8 mouse cellular contexts compared by ENCODE assay signal in the genomic region with DNA sequence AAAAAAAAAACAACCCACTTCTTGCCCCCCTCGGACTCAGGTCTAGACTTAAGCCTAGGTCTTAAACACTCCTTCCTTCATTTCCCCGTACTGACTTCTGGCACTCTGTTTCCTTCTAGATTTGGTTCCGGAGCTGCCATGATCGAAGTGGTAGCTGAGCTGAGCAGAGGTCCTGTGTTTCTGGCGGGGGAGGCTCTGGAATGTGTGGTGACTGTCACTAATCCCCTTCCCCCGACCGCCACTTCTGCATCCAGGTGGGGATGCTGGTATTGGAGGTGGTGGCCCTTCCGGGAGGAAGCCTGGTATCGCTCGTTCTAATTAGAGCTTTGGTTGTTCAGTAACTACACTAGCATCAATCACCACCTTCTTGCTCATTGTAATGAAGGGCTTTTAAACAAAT. TPM values are rescaled to one million over a fixed set of nuclear protein-coding genes. Genes with fewer than 3 reads are reported as not detected.
A peak's percentile ranks its signal among the peaks of the same experiment; 100 is the strongest.
DNase-seq lines count a peak whose midpoint lies in the region; ATAC-seq and TF ChIP-seq lines count a peak whose summit lies in the region.

No protein-coding gene starts in this region.

- peaks cover 6% of the 10 kb centered on the region; the same call in 1 of the 2 replicates for H3K4me1 ChIP-seq in embryonic facial prominence, embryonic 11.5 days (ENCODE audit: control insufficient read depth, insufficient read depth, low read length)
- peaks cover 49% of the 10 kb centered on the region for H3K4me1 ChIP-seq in hindbrain, embryonic 13.5 days (replicated peaks)
- peaks cover 45% of the 10 kb centered on the region for H3K4me1 ChIP-seq in midbrain, embryonic 15.5 days

- ATAC-seq in embryonic facial prominence, embryonic 11.5 days (replicated peaks; ENCODE audit: insufficient number of reproducible peaks, low FRiP score, low TSS enrichment, low read depth) = no peak
- no peak for ATAC-seq in hindbrain, embryonic 13.5 days (ENCODE audit: low FRiP score)
- ATAC-seq in midbrain, embryonic 15.5 days (replicated peaks) = peak; percentile 8; the same call in 1 of the 2 replicates

- peak overlapping the region; percentile 90 for H3K4me3 ChIP-seq in left cerebral cortex, adult 2 months
- H3K4me3 ChIP-seq in embryonic facial prominence, embryonic 11.5 days (ENCODE audit: low read depth, low read length) = peak overlapping the region; percentile 81
- H3K4me3 ChIP-seq in hindbrain, embryonic 13.5 days = peak overlapping the region; percentile 89
- H3K4me3 ChIP-seq in midbrain, embryonic 15.5 days = peak overlapping the region; percentile 89

- 7% methylated on average over 10 of the region's 10 CpGs for WGBS in embryonic facial prominence, embryonic 11.5 days
- 8% methylated on average over 10 of the region's 10 CpGs for WGBS in hindbrain, embryonic 13.5 days
- WGBS in midbrain, embryonic 15.5 days = 5% methylated on average over 10 of the region's 10 CpGs

- H3K27ac ChIP-seq in left cerebral cortex, adult 2 months = peak overlapping the region; percentile 95
- H3K27ac ChIP-seq in embryonic facial prominence, embryonic 11.5 days (replicated peaks; ENCODE audit: low read depth, low read length) = no peak overlapping the region; the same call in 1 of the 2 replicates
- peak overlapping the region; percentile 90 for H3K27ac ChIP-seq in hindbrain, embryonic 13.5 days
- H3K27ac ChIP-seq in midbrain, embryonic 15.5 days = peak overlapping the region; percentile 87

- H3K9me3 ChIP-seq in embryonic facial prominence, embryonic 11.5 days (replicated peaks; ENCODE audit: control insufficient read depth, low read length) = no peaks in the 10 kb centered on the region
- no peaks in the 10 kb centered on the region for H3K9me3 ChIP-seq in hindbrain, embryonic 13.5 days
- H3K9me3 ChIP-seq in midbrain, embryonic 15.5 days = no peaks in the 10 kb centered on the region

- H3K27me3 ChIP-seq in embryonic facial prominence, embryonic 11.5 days (ENCODE audit: control insufficient read depth, insufficient read depth, low read length) = no peaks in the 10 kb centered on the region
- H3K27me3 ChIP-seq in hindbrain, embryonic 13.5 days = no peaks in the 10 kb centered on the region
- H3K27me3 ChIP-seq in midbrain, embryonic 15.5 days (replicated peaks) = no peaks in the 10 kb centered on the region

- peak overlapping the region; percentile 87 for H3K4me2 ChIP-seq in embryonic facial prominence, embryonic 11.5 days (ENCODE audit: low read depth, low read length)
- H3K4me2 ChIP-seq in hindbrain, embryonic 13.5 days = peak overlapping the region; percentile 99
- H3K4me2 ChIP-seq in midbrain, embryonic 15.5 days = peak overlapping the region; percentile 96

- TF ChIP-seq CTCF in left cerebral cortex, adult 2 months (IDR thresholded peaks at IDR 0.05) = no peak

- DNase-seq in left cerebral cortex, adult 2 months (ENCODE audit: extremely low spot score in 1 of 2, low spot score in 2 of 2) = no peak
- no peak for DNase-seq in left cerebral cortex, adult 8-10 months (ENCODE audit: low spot score in 2 of 2)
- DNase-seq in embryonic facial prominence, embryonic 11.5 days (ENCODE audit: low spot score) = no peak
- DNase-seq in right cerebral cortex, postnatal 14 days = no peak
- DNase-seq in c-Kit-positive CD71-positive TER-119-positive erythroid progenitor cells, embryonic 14.5 days (ENCODE audit: low spot score) = no peak
- DNase-seq in adrenal gland, postnatal 36 days = no peak

- H3K9ac ChIP-seq in embryonic facial prominence, embryonic 11.5 days (replicated peaks; ENCODE audit: low read length) = peak overlapping the region; percentile 84
- peak overlapping the region; percentile 92 for H3K9ac ChIP-seq in hindbrain, embryonic 13.5 days
- peak overlapping the region; percentile 81 for H3K9ac ChIP-seq in midbrain, embryonic 15.5 days

- intact Hi-C loops in left cerebral cortex, adult 2 months (cut with DNase I) = loop anchor here (5.0 kb wide), 3 partner anchors 47 to 137 kb away; a partner anchor contains a TSS

- peaks cover 3% of the 10 kb centered on the region; the same call in 1 of the 2 replicates for H3K36me3 ChIP-seq in embryonic facial prominence, embryonic 11.5 days (replicated peaks; ENCODE audit: control insufficient read depth, insufficient read depth, low read depth, low read length)
- H3K36me3 ChIP-seq in hindbrain, embryonic 13.5 days = peaks cover 43% of the 10 kb centered on the region
- peaks cover 21% of the 10 kb centered on the region for H3K36me3 ChIP-seq in midbrain, embryonic 15.5 days (replicated peaks)

RNA-seq across cellular contexts. Expression of a gene that starts 0.6 kb away (rescaled TPM):
- 10 to 100 TPM; 69.2 to 70.6 TPM for total RNA-seq in left cerebral cortex, adult 2 months (2021)
- 10 to 100 TPM; 62.1 to 69.7 (median 65.6) TPM for total RNA-seq in left cerebral cortex, adult 8-10 months (2022)
- polyA plus RNA-seq in embryonic facial prominence, embryonic 11.5 days (2014; fragmentation: Nextera tagmentation; extraction: Ambion mirVana) = 21.0 and 21.1 TPM in 2 replicates
- 53.6 and 53.8 TPM in 2 replicates for polyA plus RNA-seq in hindbrain, embryonic 13.5 days (2015; fragmentation: Nextera tagmentation; extraction: Ambion mirVana)
- polyA plus RNA-seq in midbrain, embryonic 15.5 days (2015; fragmentation: Nextera tagmentation; extraction: Ambion mirVana) = 67.9 and 71.0 TPM in 2 replicates
- 10 to 100 TPM; 11.0 to 11.5 TPM for total RNA-seq in adrenal gland, postnatal 36 days (2021)

RNA-seq across cellular contexts. Expression of a gene that starts 0.7 kb away (rescaled TPM):
- total RNA-seq in left cerebral cortex, adult 2 months (2021) = 10 to 100 TPM; 49.6 to 55.4 TPM
- 10 to 100 TPM; 47.0 to 60.5 (median 49.8) TPM for total RNA-seq in left cerebral cortex, adult 8-10 months (2022)
- polyA plus RNA-seq in embryonic facial prominence, embryonic 11.5 days (2014; fragmentation: Nextera tagmentation; extraction: Ambion mirVana) = 21.1 and 30.4 TPM in 2 replicates
- polyA plus RNA-seq in hindbrain, embryonic 13.5 days (2015; fragmentation: Nextera tagmentation; extraction: Ambion mirVana) = 29.0 and 31.5 TPM in 2 replicates
- 24.8 and 25.7 TPM in 2 replicates for polyA plus RNA-seq in midbrain, embryonic 15.5 days (2015; fragmentation: Nextera tagmentation; extraction: Ambion mirVana)
- total RNA-seq in adrenal gland, postnatal 36 days (2021) = 10 to 100 TPM; 40.5 to 53.3 TPM

RNA-seq across cellular contexts. Expression of a gene that starts 5.0 kb away (rescaled TPM):
- total RNA-seq in left cerebral cortex, adult 2 months (2021) = not detected
- total RNA-seq in left cerebral cortex, adult 8-10 months (2022) = 1 to 10 TPM in 1 of 4 experiments, not detected in 3; 1.1 TPM
- not detected in 2 replicates for polyA plus RNA-seq in embryonic facial prominence, embryonic 11.5 days (2014; fragmentation: Nextera tagmentation; extraction: Ambion mirVana)
- 2.6 TPM in 1 of 2 replicates, not detected in the other for polyA plus RNA-seq in hindbrain, embryonic 13.5 days (2015; fragmentation: Nextera tagmentation; extraction: Ambion mirVana)
- 1.3 and 1.9 TPM in 2 replicates for polyA plus RNA-seq in midbrain, embryonic 15.5 days (2015; fragmentation: Nextera tagmentation; extraction: Ambion mirVana)
- total RNA-seq in adrenal gland, postnatal 36 days (2021) = 1 to 10 TPM; 3.2 to 3.4 TPM

RNA-seq across cellular contexts. Expression of a gene that starts 16.8 kb away (rescaled TPM):
- 10 to 100 TPM; 50.7 to 52.2 TPM for total RNA-seq in left cerebral cortex, adult 2 months (2021)
- total RNA-seq in left cerebral cortex, adult 8-10 months (2022) = 10 to 100 TPM; 38.8 to 55.7 (median 46.1) TPM
- polyA plus RNA-seq in embryonic facial prominence, embryonic 11.5 days (2014; fragmentation: Nextera tagmentation; extraction: Ambion mirVana) = 40.6 and 42.1 TPM in 2 replicates
- 64.5 and 66.2 TPM in 2 replicates for polyA plus RNA-seq in hindbrain, embryonic 13.5 days (2015; fragmentation: Nextera tagmentation; extraction: Ambion mirVana)
- polyA plus RNA-seq in midbrain, embryonic 15.5 days (2015; fragmentation: Nextera tagmentation; extraction: Ambion mirVana) = 58.8 and 61.0 TPM in 2 replicates
- total RNA-seq in adrenal gland, postnatal 36 days (2021) = 100 to 1,000 TPM; 241 to 244 TPM

RNA-seq across cellular contexts. Expression of a gene that starts 17.1 kb away (rescaled TPM):
- 10 to 100 TPM; 74.6 to 77.9 TPM for total RNA-seq in left cerebral cortex, adult 2 months (2021)
- 10 to 100 TPM; 68.2 to 77.9 (median 73.6) TPM for total RNA-seq in left cerebral cortex, adult 8-10 months (2022)
- polyA plus RNA-seq in embryonic facial prominence, embryonic 11.5 days (2014; fragmentation: Nextera tagmentation; extraction: Ambion mirVana) = 41.0 and 41.7 TPM in 2 replicates
- polyA plus RNA-seq in hindbrain, embryonic 13.5 days (2015; fragmentation: Nextera tagmentation; extraction: Ambion mirVana) = 79.3 and 80.9 TPM in 2 replicates
- 82.7 and 94.0 TPM in 2 replicates for polyA plus RNA-seq in midbrain, embryonic 15.5 days (2015; fragmentation: Nextera tagmentation; extraction: Ambion mirVana)
- total RNA-seq in adrenal gland, postnatal 36 days (2021) = 100 to 1,000 TPM; 117 to 170 TPM

Comparison
In these comparisons a context has a peak if more than half of its experiments do, and no peak if none do; other contexts are left out.
1. RNA of a gene that starts 0.6 kb away (total RNA-seq): 69.2 to 70.6 TPM in left cerebral cortex, adult 2 months and 62.1 to 69.7 TPM in left cerebral cortex, adult 8-10 months; 11.0 to 11.5 TPM in adrenal gland, postnatal 36 days; every median in the first group is over 4 times any median in the second.
2. Peak in every context shown above with its lines, with median percentiles within 50 percentile points of each other: H3K4me3 ChIP-seq, H3K4me2 ChIP-seq and H3K9ac ChIP-seq.